Mouse (Mus musculus): ENCODE measurements around the gene Htra2. TPM values are rescaled to one million over a fixed set of nuclear protein-coding genes. Genes with fewer than 3 reads are reported as not detected.
A peak's percentile ranks its signal among the peaks of the same experiment; 100 is the strongest.

The Htra2 gene
- 50.7 and 59.3 TPM in 2 replicates for total RNA-seq (2021)
- long read RNA-seq, experiment 1, transcript Htra2-204 (7 exons, 1,605 nt) = minor isoform, 6 of 117 reads
- long read RNA-seq, experiment 1, transcript Htra2-201 (8 exons, 1,725 nt) = major isoform, 75 of 117 reads
- long read RNA-seq, experiment 1, partial matches to known transcripts = 8 of 117 reads
- long read RNA-seq, experiment 1, other reads (novel, unspliced or antisense) = 23 of 117 reads
- long read RNA-seq, experiment 2, transcript Htra2-201 (8 exons, 1,725 nt) = major isoform, 61 of 80 reads
- long read RNA-seq, experiment 2, partial matches to known transcripts = 2 of 80 reads
- long read RNA-seq, experiment 2, other reads (novel, unspliced or antisense) = 15 of 80 reads

GRCm38 (mm10) chr6:83054871-83055431 lies at the start of gene Htra2:
Htra2 (minus strand) TSS chr6:83055273.
- DNase-seq = no peak

- no peak for DNase-seq
Observed at GRCm38 (mm10) chr6:83104158-83104557, 49.1 kb upstream of the Htra2 start.

GRCm38 (mm10) chr6:83103130-83103650 lies 48.1 kb upstream of the Htra2 start:
- no peak for DNase-seq

DNA sequence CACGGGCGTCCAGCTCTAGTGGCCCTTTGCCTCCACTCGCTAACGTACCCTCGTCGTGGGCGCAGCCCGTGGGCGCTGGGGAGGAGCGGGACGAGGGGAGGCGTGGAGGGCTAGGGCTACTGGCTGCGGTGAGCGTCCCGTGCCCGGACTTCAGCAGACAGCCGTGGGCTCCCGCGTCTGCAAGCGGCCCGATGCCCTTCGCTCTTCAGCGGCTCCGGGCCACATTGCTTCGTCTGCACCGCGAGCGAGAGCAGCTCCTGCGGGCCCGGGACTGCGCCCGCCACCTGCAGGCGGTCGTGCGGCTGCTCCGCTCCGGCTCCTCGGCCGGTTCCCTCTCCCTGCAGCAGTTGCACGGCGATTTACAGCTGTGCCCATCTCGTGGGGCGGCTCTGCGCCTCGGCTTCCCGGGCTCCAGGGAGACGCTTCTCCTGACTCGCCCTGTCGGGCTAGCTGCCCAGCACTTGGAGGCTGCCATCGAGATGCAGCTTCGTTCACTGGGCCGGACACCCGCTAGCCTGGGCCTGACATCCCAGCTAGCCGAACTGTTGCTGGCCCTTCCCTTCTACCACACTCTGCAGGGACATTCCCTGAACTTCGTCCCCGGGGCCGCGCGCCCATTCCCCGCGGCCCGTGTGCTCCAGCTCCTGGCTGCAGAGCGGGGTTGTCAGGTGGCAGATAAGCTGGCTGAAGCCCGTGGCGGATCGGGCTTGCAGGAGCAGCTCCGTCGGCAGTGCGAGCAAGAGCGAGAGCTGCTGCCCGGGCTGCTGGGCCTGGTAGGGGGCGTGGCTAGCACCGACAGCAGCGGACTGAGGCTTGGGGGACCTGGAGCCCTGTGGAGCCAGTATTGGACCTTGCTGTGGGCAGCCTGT lies 46.8 kb upstream of the Htra2 start:
- DNase-seq = peak; percentile 81

DNA sequence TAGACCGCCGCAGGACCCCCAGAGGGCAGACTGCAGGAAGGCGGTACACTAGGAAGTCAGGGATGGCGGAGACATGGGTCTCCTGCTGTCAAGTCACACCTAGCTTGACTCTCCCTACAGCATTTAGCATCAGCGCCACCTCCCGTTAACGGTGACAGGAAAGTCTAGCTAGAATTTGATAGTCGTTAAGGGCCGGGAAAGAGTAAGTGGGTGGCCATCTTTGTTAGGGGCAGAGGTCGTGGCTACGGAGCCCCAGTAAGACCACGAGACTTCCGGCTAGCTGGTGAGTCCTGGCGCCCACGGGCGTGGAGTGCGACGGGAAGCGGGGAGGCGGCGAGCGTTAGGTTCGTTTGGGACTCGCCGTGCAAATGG lies 46.2 kb upstream of the Htra2 start, which contains the start of the genes Ccdc142 and Gm42688:
Ccdc142 (plus strand) TSS at position 286 of the 372 bp plus-strand sequence.
Gm42688 (plus strand) TSS at position 302 of the 372 bp plus-strand sequence.
- peak; percentile 94 for DNase-seq

- peak; percentile 69 for DNase-seq
Observed at GRCm38 (mm10) chr6:83098411-83098810, 43.3 kb upstream of the Htra2 start.

GRCm38 (mm10) chr6:83095968-83096367 lies 40.9 kb upstream of the Htra2 start:
- peak; percentile 46 for DNase-seq

DNA sequence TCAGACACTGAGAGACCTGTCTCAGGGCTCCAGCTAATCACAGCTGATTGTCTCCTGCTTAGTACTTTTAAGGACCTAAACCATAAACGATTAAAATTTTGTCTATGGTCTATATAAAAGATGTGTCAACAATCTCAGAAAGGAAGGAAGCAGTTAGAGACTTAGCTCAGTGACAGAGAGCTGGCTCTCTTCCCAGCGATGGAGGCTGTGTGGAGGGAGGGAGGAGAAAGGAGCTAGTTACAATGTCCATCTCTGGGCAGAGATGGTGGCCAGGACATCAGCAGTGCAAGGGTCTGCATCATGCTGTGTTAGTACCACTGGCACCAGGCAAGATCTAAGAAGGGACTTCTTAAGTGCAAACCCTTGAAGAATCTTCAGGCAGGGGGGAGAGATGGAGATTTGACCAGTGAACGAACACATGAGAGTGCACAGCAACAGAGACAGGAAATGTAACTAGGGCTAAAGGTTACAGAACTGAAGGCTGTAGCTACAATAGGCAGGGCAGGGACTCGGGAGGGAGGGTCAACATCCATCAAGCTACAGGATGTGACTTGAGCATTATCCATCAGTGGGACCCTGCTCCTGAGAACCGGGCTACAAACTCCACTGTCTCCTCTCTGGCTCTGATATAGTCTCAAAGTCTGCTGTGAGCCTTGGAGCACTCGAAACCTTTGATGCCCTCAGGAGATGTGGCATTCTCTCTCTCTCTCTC lies 37.5 kb upstream of the Htra2 start:
- DNase-seq = peak; percentile 67

DNA sequence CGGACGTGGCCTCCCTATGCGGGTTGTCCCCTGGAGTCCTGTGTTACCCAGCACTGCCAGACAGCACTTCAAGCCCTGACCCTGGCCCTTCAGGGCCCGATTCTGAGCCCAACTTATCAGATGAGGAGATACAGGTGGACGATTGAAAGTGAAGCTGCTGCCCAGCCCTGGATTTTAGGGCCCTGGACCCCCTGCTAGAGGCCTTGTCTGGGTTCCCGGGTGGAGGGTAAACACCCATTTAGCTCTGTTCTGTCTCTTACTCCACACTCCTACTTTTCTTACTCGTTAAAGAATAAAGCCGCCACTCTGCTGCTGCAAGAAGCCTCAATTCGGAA lies 32.8 kb upstream of the Htra2 start:
- DNase-seq = no peak

GRCm38 (mm10) chr6:83087205-83087925 lies 32.3 kb upstream of the Htra2 start:
- DNase-seq = peak; percentile 76

DNA sequence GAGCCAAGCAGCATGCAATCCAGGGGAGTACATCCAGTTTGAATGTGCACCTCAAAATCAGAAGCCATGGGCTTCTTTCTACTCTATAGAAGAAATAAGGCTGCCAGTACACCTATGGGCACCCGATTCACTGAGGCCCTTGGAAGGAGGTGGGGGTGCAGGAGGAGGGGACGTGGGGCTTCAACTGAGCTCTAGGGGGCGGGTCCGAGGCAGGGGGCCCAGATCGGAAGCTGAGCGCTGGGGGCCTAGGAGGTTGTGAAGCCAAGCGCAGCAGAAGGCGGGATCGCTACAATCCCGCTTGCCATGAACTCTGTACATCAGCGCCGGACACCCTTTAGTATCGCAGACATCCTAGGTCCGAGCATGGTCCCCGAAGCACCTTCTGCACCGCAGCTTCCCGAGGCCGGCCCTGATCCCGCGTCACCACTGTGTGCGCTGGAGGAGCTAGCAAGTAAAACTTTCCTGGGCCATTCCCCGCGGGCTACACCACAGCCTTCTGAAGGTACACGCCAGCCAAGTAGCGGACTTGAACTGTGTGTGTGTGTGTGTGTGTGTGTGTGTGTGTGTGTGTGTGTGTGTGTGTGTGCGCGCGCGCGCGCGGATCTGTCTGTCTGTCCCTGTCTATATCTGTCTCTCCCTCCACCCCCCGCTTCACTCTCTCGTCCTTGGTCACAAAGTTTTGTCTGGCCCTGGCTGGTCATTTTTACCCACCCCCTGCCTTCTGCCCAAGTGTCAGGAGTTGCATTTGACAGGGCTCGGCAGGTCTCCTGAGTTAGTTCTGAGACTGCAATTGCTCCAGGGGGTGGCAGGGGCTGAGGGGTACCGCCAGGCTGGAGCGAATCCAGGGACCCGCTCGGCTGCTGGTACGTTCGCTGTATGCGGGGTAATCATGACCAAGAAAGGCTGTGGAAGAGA lies 31.3 kb upstream of the Htra2 start, which contains the start of gene Lbx2:
Lbx2 (plus strand) TSS at position 247 of the 915 bp plus-strand sequence.
- DNase-seq = peak; percentile 75

DNA sequence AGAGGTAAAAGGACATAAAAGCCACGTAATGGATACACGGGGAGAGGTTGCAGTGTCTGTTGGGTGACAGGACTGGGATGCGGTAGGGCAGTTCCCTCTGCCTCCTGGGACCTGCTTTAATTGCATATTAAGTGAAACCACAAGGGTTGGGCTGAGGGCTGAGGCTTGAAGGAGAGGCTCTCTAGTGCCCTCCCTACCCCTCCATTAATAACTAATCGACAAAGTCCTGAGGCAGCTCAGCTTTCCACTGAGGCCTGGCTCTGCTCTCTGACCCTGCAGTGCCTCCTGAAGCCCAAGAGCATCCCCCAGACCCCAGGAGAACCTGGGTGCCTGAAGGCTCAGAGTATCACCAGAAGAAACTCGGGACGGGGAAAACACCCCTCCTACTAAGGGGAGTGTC lies 29.4 kb upstream of the Htra2 start:
- DNase-seq = no peak

GRCm38 (mm10) chr6:83083497-83083896 lies 28.4 kb upstream of the Htra2 start:
- DNase-seq = peak; percentile 56

DNA sequence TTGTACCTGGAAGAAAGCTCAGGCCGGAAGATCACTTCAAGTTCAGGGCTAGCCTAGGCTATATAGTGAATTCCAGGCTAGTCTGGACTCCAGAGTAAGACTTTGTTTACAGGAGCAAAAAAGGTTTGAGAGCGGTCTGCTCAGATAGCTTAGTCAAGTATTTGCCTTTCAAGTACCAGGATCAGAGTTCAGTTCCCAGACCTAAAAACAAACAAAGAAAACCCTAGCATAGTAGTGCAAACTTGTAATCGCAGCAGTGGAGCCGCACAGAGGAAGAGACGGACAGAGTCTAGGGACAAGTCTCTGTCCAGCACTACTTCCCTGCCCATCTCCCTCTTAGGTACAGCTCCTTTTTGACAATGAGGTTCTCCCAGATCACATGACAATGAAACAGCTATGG lies 25.1 kb upstream of the Htra2 start:
- no peak for DNase-seq

- DNase-seq = peak; percentile 99
Observed at GRCm38 (mm10) chr6:83078324-83078858, 23.3 kb upstream of the Htra2 start.

DNA sequence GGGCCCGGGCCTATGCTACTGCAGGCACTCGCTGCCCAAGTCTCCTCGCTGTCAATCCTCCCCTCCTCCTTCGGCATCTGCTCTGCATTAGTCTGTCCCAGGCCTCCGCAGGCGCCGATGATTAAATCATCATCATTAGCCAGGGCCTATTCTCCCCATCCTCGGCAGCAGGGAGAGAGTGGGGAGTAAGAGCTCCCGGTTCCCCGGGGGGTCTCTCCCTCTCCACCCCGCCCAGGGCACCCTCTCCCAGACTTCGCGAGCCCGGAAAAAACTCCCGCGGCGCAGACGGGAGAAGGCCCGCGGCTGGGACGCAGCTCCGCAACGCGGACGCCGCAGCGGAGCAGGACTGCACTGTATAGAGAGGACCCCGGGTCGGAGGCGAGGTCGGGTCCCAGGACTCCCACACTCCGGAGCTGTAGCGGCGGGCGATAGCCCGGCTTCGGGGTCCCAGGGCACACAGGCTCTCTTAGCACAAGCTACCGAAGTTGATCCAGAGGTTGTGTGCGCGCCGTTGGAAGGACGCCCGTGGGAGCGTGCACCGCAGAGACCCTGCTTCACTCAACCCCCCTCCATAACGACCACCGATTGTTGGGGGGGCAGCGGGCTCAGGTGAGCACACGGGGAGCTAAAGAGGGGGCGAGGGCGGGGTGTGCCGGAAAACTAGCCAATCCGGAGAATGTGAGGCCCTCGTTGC lies 22.7 kb upstream of the Htra2 start, which contains the start of gene Pcgf1:
Pcgf1 (plus strand) TSS at position 240 of the 694 bp plus-strand sequence.
- DNase-seq = peak; percentile 74

DNA sequence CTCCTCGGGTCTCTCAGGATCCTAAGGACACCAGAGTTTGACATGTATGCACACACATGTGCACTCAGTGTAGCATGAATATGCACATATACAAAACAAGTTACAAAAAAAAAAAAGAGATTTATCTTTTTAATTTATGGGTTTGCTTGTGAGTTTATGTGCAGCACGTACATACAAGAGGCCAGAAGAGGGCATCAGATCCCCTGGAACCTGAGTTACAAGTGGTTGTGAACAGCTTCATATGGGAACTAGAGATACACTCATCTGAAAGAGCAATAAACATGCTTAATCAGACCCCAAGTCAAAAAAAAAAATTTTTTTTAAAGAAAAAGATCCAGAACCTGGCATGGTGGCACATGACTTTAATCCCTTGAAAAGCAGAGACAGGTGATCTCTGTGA lies 19.9 kb upstream of the Htra2 start:
- no peak for DNase-seq

DNA sequence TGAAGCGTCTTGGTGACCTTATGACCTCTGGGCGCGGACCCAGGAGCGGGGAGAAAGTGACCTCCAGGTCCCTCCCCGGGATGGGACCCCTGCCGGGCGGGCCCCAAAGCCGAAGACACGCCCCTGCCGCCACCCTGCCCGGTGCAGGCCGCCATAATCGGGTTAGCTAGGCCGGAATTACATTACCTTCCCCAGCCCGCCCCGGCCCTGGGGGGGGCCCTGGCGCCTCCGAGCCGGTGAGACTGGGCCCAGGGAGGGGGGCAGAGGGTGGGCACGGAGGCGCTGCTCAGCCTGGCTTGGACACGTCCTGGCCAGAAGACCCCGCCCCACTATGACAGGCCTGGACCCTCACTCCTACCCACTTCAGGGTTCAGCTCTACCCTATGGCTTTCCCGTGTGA lies 16.1 kb upstream of the Htra2 start:
- DNase-seq = peak; percentile 58
